Mouse (Mus musculus): ENCODE data around the gene Anks1b. TPM values are rescaled to one million over a fixed set of nuclear protein-coding genes. Genes with fewer than 3 reads are reported as not detected.

Anks1b gene
- polyA plus RNA-seq, 1 experiment from 2014 or later, result 1.9 TPM

- no peaks in the 10 kb centered on the region for H3K36me3 ChIP-seq (ENCODE audit: control insufficient read depth, insufficient read depth)
- H3K4me3 ChIP-seq (ENCODE audit: low read depth, low read length), result no peak overlapping the region
- no peak overlapping the region for H3K9ac ChIP-seq (ENCODE audit: low read depth, low read length)
- WGBS, result 86% methylated on average over 4 of the region's 4 CpGs
- no peaks in the 10 kb centered on the region for H3K4me1 ChIP-seq (replicated peaks; ENCODE audit: control insufficient read depth, insufficient read depth, low read length)
- H3K4me2 ChIP-seq (replicated peaks; ENCODE audit: low read depth), result no peak overlapping the region
- no peaks in the 10 kb centered on the region for H3K9me3 ChIP-seq (ENCODE audit: control insufficient read depth)
- no peak for ATAC-seq
- H3K27ac ChIP-seq (ENCODE audit: low read depth, low read length), result no peak overlapping the region
- no peak for TF ChIP-seq CTCF (IDR thresholded peaks at IDR 0.05; ENCODE audit: low read depth)
- no peaks in the 10 kb centered on the region for H3K27me3 ChIP-seq (replicated peaks; ENCODE audit: control insufficient read depth, insufficient read depth, low read length)
These were observed 764.0 kb downstream of the Anks1b start for GRCm38 (mm10) chr10:90637352-90637751.

GRCm38 (mm10) chr10:90649681-90650080 is 776.4 kb downstream of the Anks1b start:
- H3K27ac ChIP-seq (ENCODE audit: low read depth, low read length), result no peak overlapping the region
- ATAC-seq, result no peak
- no peak overlapping the region for H3K4me2 ChIP-seq (replicated peaks; ENCODE audit: low read depth)
- no peak for TF ChIP-seq CTCF (IDR thresholded peaks at IDR 0.05; ENCODE audit: low read depth)
- no peaks in the 10 kb centered on the region for H3K36me3 ChIP-seq (ENCODE audit: control insufficient read depth, insufficient read depth)
- no peaks in the 10 kb centered on the region for H3K27me3 ChIP-seq (replicated peaks; ENCODE audit: control insufficient read depth, insufficient read depth, low read length)
- H3K4me1 ChIP-seq (replicated peaks; ENCODE audit: control insufficient read depth, insufficient read depth, low read length), result no peaks in the 10 kb centered on the region
- no peak overlapping the region for H3K4me3 ChIP-seq (ENCODE audit: low read depth, low read length)
- WGBS, result 69% methylated on average over 2 of the region's 2 CpGs
- no peak overlapping the region for H3K9ac ChIP-seq (ENCODE audit: low read depth, low read length)
- no peaks in the 10 kb centered on the region for H3K9me3 ChIP-seq (ENCODE audit: control insufficient read depth)

- H3K9me3 ChIP-seq (ENCODE audit: control insufficient read depth), result no peaks in the 10 kb centered on the region
- H3K27me3 ChIP-seq (replicated peaks; ENCODE audit: control insufficient read depth, insufficient read depth, low read length), result no peaks in the 10 kb centered on the region
- WGBS, result 74% methylated on average over 7 of the region's 7 CpGs
- no peak for TF ChIP-seq CTCF (IDR thresholded peaks at IDR 0.05; ENCODE audit: low read depth)
- H3K4me1 ChIP-seq (replicated peaks; ENCODE audit: control insufficient read depth, insufficient read depth, low read length), result no peaks in the 10 kb centered on the region
- no peaks in the 10 kb centered on the region for H3K36me3 ChIP-seq (ENCODE audit: control insufficient read depth, insufficient read depth)
- no peak overlapping the region for H3K4me3 ChIP-seq (ENCODE audit: low read depth, low read length)
- ATAC-seq, result no peak
- H3K27ac ChIP-seq (ENCODE audit: low read depth, low read length), result no peak overlapping the region
- H3K9ac ChIP-seq (ENCODE audit: low read depth, low read length), result no peak overlapping the region
- no peak overlapping the region for H3K4me2 ChIP-seq (replicated peaks; ENCODE audit: low read depth)
These were observed 784.3 kb downstream of the Anks1b start for GRCm38 (mm10) chr10:90657416-90658120.

- ATAC-seq, result no peak
- 78% methylated on average over 2 of the region's 2 CpGs for WGBS
These were observed 793.4 kb downstream of the Anks1b start for GRCm38 (mm10) chr10:90666746-90667145.

GRCm38 (mm10) chr10:90670291-90670690 is 797.0 kb downstream of the Anks1b start:
- WGBS, result 89% methylated on average over 3 of the region's 3 CpGs
- Histone ChIP-seq H3K9me3 (ENCODE audit: control insufficient read depth) (no peaks in the 10 kb centered on the region), H3K36me3 (ENCODE audit: control insufficient read depth, insufficient read depth) (no peaks in the 10 kb centered on the region), H3K4me2 (replicated peaks; ENCODE audit: low read depth) (no peak overlapping the region), H3K9ac (ENCODE audit: low read depth, low read length) (no peak overlapping the region), H3K27ac (ENCODE audit: low read depth, low read length) (no peak overlapping the region), H3K4me1 (replicated peaks; ENCODE audit: control insufficient read depth, insufficient read depth, low read length) (no peaks in the 10 kb centered on the region), H3K27me3 (replicated peaks; ENCODE audit: control insufficient read depth, insufficient read depth, low read length) (no peaks in the 10 kb centered on the region), H3K4me3 (ENCODE audit: low read depth, low read length) (no peak overlapping the region)
- no peak for TF ChIP-seq CTCF (IDR thresholded peaks at IDR 0.05; ENCODE audit: low read depth)
- ATAC-seq, result no peak

More at GRCm38 (mm10) chr10:90666746-90667145, 793.4 kb downstream of the Anks1b start:
- TF ChIP-seq CTCF (IDR thresholded peaks at IDR 0.05; ENCODE audit: low read depth), result no peak
- Histone ChIP-seq H3K4me3 (ENCODE audit: low read depth, low read length) (no peak overlapping the region), H3K27me3 (replicated peaks; ENCODE audit: control insufficient read depth, insufficient read depth, low read length) (no peaks in the 10 kb centered on the region), H3K36me3 (ENCODE audit: control insufficient read depth, insufficient read depth) (no peaks in the 10 kb centered on the region), H3K27ac (ENCODE audit: low read depth, low read length) (no peak overlapping the region), H3K4me1 (replicated peaks; ENCODE audit: control insufficient read depth, insufficient read depth, low read length) (no peaks in the 10 kb centered on the region), H3K4me2 (replicated peaks; ENCODE audit: low read depth) (no peak overlapping the region), H3K9me3 (ENCODE audit: control insufficient read depth) (no peaks in the 10 kb centered on the region), H3K9ac (ENCODE audit: low read depth, low read length) (no peak overlapping the region)

- WGBS, result 78% methylated on average over 3 of the region's 3 CpGs
- Histone ChIP-seq H3K4me2 (replicated peaks; ENCODE audit: low read depth) (no peak overlapping the region), H3K9ac (ENCODE audit: low read depth, low read length) (no peak overlapping the region), H3K27ac (ENCODE audit: low read depth, low read length) (no peak overlapping the region), H3K27me3 (replicated peaks; ENCODE audit: control insufficient read depth, insufficient read depth, low read length) (no peaks in the 10 kb centered on the region), H3K36me3 (ENCODE audit: control insufficient read depth, insufficient read depth) (no peaks in the 10 kb centered on the region), H3K4me1 (replicated peaks; ENCODE audit: control insufficient read depth, insufficient read depth, low read length) (no peaks in the 10 kb centered on the region), H3K4me3 (ENCODE audit: low read depth, low read length) (no peak overlapping the region), H3K9me3 (ENCODE audit: control insufficient read depth) (no peaks in the 10 kb centered on the region)
- TF ChIP-seq CTCF (IDR thresholded peaks at IDR 0.05; ENCODE audit: low read depth), result no peak
- no peak for ATAC-seq
These were observed 798.8 kb downstream of the Anks1b start for GRCm38 (mm10) chr10:90672135-90672534.

All from intestine, postnatal 0 days (tissue).